Mouse (Mus musculus) kidney, embryonic 14.5 days (tissue): ENCODE measurements around the gene Cyp4f37. TPM values are rescaled to one million over a fixed set of nuclear protein-coding genes. Genes with fewer than 3 reads are reported as not detected.
"Not testable (repeated sequence)": the region's sequence is repeated elsewhere in the genome, so short reads cannot be mapped to it uniquely, and the experiment has no call there.

Experiments
- ATAC-seq: fragments of 200-750 bp; cut with Nextera tagmentation; 2 replicates; pipeline ENCODE4 v1.8.0; 2017; ENCODE audit warnings: moderate number of reproducible peaks, mild to moderate bottlenecking, moderate TSS enrichment, moderate library complexity; ENCODE audit not compliant: low FRiP score, low TSS enrichment
- H3K27ac ChIP-seq: fragments of 300-500 bp; sonication (generic); 2 replicates; pipeline ENCODE4 v1.5.1; 2014; ENCODE audit warnings: low read depth, mild to moderate bottlenecking, low read length, moderate library complexity, mixed read lengths
- H3K27me3 ChIP-seq: fragments of 300-500 bp; sonication (generic); 2 replicates; pipeline ENCODE4 v1.6.1; 2014; ENCODE audit warnings: mild to moderate bottlenecking, low read length; ENCODE audit not compliant: control insufficient read depth, insufficient read depth
- H3K36me3 ChIP-seq: fragments of 300-500 bp; sonication (generic); 2 replicates; pipeline ENCODE4 v1.6.1; 2014; ENCODE audit warnings: low read length, mixed read lengths; ENCODE audit not compliant: control insufficient read depth, insufficient read depth
- H3K4me1 ChIP-seq: fragments of 300-500 bp; sonication (generic); 2 replicates; pipeline ENCODE4 v1.6.1; 2014; ENCODE audit warnings: low read length, mixed read lengths; ENCODE audit not compliant: control insufficient read depth, insufficient read depth
- H3K4me2 ChIP-seq: fragments of 300-500 bp; sonication (generic); replicated peaks from 2 replicates; pipeline ENCODE4 v1.6.1; 2014; ENCODE audit warnings: low read depth, mild to moderate bottlenecking, low read length
- H3K4me3 ChIP-seq: fragments of 300-500 bp; sonication (generic); 2 replicates; pipeline ENCODE4 v1.5.1; 2014; ENCODE audit warnings: mild to moderate bottlenecking, low read length
- H3K9ac ChIP-seq: fragments of 300-500 bp; sonication (generic); 2 replicates; pipeline ENCODE4 v1.6.1; 2014; ENCODE audit warnings: low read depth, mild to moderate bottlenecking, low read length, moderate library complexity
- H3K9me3 ChIP-seq: fragments of 300-500 bp; sonication (generic); 2 replicates; pipeline ENCODE4 v1.6.1; 2016; ENCODE audit warnings: low read length; ENCODE audit not compliant: control insufficient read depth
- WGBS: fragments of 180-500 bp; shearing (Covaris S2); extraction: QIAGEN DNeasy Blood & Tissue Kit; methylation state at CpG from one replicate; pipeline ENCODE4 v1.1.7; 2014; 5-methylcytosine and 5-hydroxymethylcytosine counted together
- polyA plus RNA-seq: library from polyadenylated mRNA; unstranded; fragments of >200 nt; fragmentation: Nextera tagmentation; extraction: Ambion mirVana; gene quantifications from 2 replicates; pipeline ENCODE4 v1.2.1, GENCODE M21; 2014

Cyp4f37 gene
- polyA plus RNA-seq = not detected in 2 replicates

GRCm38 (mm10) chr17:32621018-32621417 is at the start of gene Cyp4f37:
Gene Cyp4f37 (plus strand): TSS chr17:32621309.
- not testable (repeated sequence) for H3K27ac ChIP-seq, H3K4me3 ChIP-seq, H3K36me3 ChIP-seq, H3K9me3 ChIP-seq, H3K4me1 ChIP-seq, ATAC-seq, H3K4me2 ChIP-seq, H3K27me3 ChIP-seq, H3K9ac ChIP-seq
- WGBS = 69% methylated on average over 4 of the region's 4 CpGs

DNA sequence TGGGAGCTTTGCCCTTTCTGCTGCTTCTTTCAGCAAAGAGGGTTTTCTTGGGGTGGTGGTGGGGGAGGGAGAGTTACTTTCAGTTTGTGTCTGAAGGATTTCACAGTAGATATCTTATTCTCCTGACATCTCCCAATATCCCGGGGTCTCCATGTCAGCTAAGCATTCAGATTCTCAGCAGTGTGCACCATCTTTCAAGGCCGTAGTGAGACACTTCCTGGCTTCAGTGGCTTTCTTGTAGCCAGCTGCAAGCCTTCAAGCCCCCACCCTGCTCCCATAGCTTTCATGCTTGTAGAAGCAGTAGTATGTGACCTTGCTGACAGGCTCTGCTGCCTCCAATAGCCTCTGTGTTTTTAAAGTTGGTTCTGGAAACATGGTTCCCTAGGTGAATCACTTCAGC is 47.8 kb upstream of the Cyp4f37 start:
- not testable (repeated sequence) for H3K4me1 ChIP-seq, H3K36me3 ChIP-seq, H3K4me3 ChIP-seq, H3K9me3 ChIP-seq, H3K27me3 ChIP-seq, H3K4me2 ChIP-seq, H3K9ac ChIP-seq, H3K27ac ChIP-seq, ATAC-seq
- whole genome bisulfite sequencing = 55% methylated on average over 2 of the region's 2 CpGs

- Histone ChIP-seq H3K27ac (no peak overlapping the region), H3K36me3 (no peaks in the 10 kb centered on the region), H3K9me3 (no peaks in the 10 kb centered on the region), H3K4me1 (0 out of 2 replicates have a peak, but pooled peaks cover 4% of the 10 kb centered on the region), H3K4me2 (no peak overlapping the region), H3K4me3 (no peak overlapping the region), H3K27me3 (no peaks in the 10 kb centered on the region), H3K9ac (no peak overlapping the region)
- no peak for ATAC-seq
- 43% methylated on average over 7 of the region's 7 CpGs for WGBS
These were observed 43.5 kb upstream of the Cyp4f37 start for GRCm38 (mm10) chr17:32577496-32578186.

GRCm38 (mm10) chr17:32596494-32596893 is 24.6 kb upstream of the Cyp4f37 start:
- no peak overlapping the region for H3K27ac ChIP-seq
- WGBS = 92% methylated on average over 18 of the region's 18 CpGs

GRCm38 (mm10) chr17:32608055-32608454 is 13.1 kb upstream of the Cyp4f37 start:
- Histone ChIP-seq H3K4me2 (no peak overlapping the region), H3K27ac (no peak overlapping the region), H3K27me3 (no peaks in the 10 kb centered on the region), H3K4me3 (no peak overlapping the region), H3K4me1 (no peaks in the 10 kb centered on the region), H3K9ac (no peak overlapping the region), H3K36me3 (no peaks in the 10 kb centered on the region), H3K9me3 (no peaks in the 10 kb centered on the region)
- no peak for ATAC-seq
- WGBS = 87% methylated on average over 1 of the region's 1 CpGs

More at GRCm38 (mm10) chr17:32596494-32596893, 24.6 kb upstream of the Cyp4f37 start:
- Histone ChIP-seq H3K9me3 (0 out of 2 replicates have a peak, but pooled peaks cover 2% of the 10 kb centered on the region), H3K9ac (no peak overlapping the region), H3K36me3 (no peaks in the 10 kb centered on the region), H3K4me3 (no peak overlapping the region), H3K4me1 (no peaks in the 10 kb centered on the region), H3K4me2 (no peak overlapping the region), H3K27me3 (no peaks in the 10 kb centered on the region)
- no peak for ATAC-seq

DNA sequence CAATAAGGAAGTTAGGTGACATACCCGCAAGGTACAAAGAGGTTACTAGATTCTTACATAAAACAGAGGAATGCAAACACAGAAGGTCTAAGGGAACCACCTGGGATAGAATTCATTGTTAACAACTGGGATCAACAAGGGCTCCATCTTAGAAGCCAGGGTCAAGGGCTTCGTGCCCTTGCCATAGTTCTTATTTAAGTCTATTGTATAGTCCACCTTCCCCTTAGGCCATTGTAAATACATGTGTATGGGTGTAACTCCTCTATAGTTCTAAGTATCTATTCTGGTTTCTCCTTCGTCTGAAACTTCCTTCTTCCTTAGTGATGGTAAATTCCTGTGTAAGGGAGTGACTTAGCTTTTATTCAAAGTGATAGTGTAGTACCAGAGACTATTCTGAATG is 10.9 kb upstream of the Cyp4f37 start:
- not testable (repeated sequence) for H3K9me3 ChIP-seq
- WGBS = 84% methylated on average over 3 of the region's 3 CpGs

DNA sequence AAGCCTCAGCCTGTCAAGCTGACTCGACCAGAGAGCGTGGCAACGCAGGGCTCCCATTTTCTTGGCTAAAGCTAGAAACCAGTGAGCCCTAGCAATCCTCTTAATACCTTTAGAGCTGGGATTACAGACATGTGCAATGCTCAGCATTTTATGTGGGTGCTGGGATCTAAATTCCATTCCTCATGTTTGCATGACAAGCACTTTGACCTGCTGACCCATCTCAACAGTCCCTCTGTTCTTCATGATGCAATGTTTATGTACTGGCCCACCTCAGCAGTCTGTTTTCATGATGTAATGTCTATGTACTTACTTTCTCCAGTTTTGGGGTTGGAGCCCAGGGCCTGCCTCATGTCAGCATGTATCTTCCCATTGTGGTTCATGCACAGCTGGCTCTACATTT is 10.2 kb upstream of the Cyp4f37 start:
- no peak for ATAC-seq
- no peak overlapping the region for H3K4me3 ChIP-seq
- H3K27ac ChIP-seq = no peak overlapping the region
- 81% methylated on average over 3 of the region's 3 CpGs for whole genome bisulfite sequencing
- H3K9me3 ChIP-seq = no peaks in the 10 kb centered on the region
- H3K27me3 ChIP-seq = no peaks in the 10 kb centered on the region
- H3K9ac ChIP-seq = no peak overlapping the region
- H3K36me3 ChIP-seq = no peaks in the 10 kb centered on the region
- H3K4me1 ChIP-seq = no peaks in the 10 kb centered on the region
- H3K4me2 ChIP-seq = no peak overlapping the region

More for the DNA sequence above, 10.9 kb upstream of the Cyp4f37 start:
- not testable (repeated sequence) for H3K36me3 ChIP-seq, H3K4me2 ChIP-seq, H3K27me3 ChIP-seq, ATAC-seq, H3K4me3 ChIP-seq, H3K27ac ChIP-seq, H3K9ac ChIP-seq, H3K4me1 ChIP-seq

- 66% methylated on average over 3 of the region's 3 CpGs for WGBS
- Histone ChIP-seq H3K4me1 (no peaks in the 10 kb centered on the region), H3K27ac (no peak overlapping the region), H3K27me3 (no peaks in the 10 kb centered on the region), H3K4me2 (no peak overlapping the region), H3K9me3 (no peaks in the 10 kb centered on the region), H3K36me3 (no peaks in the 10 kb centered on the region), H3K9ac (no peak overlapping the region), H3K4me3 (no peak overlapping the region)
- ATAC-seq = no peak
These were observed 8.7 kb upstream of the Cyp4f37 start for GRCm38 (mm10) chr17:32612417-32612816.

- 0 out of 2 replicates have a peak, but pooled peaks cover 3% of the 10 kb centered on the region for H3K9me3 ChIP-seq
- 79% methylated on average over 1 of the region's 1 CpGs for WGBS
- H3K9ac ChIP-seq = no peak overlapping the region
- no peak overlapping the region for H3K4me2 ChIP-seq
- H3K27me3 ChIP-seq = no peaks in the 10 kb centered on the region
- no peak overlapping the region for H3K27ac ChIP-seq
- no peak overlapping the region for H3K4me3 ChIP-seq
- H3K4me1 ChIP-seq = no peaks in the 10 kb centered on the region
- H3K36me3 ChIP-seq = no peaks in the 10 kb centered on the region
- no peak for ATAC-seq
These were observed 3.9 kb upstream of the Cyp4f37 start for GRCm38 (mm10) chr17:32617252-32617651.
